Mouse (Mus musculus) layer of hippocampus, postnatal 25 days (tissue): ENCODE data around the gene Tspoap1. TPM values are rescaled to one million over a fixed set of nuclear protein-coding genes. Genes with fewer than 3 reads are reported as not detected.

Source experiments
- DNase-seq, 2 experiments: peaks; one replicate each; pipeline ENCODE4 v3.0.0; 2022; ENCODE audit warnings: mixed read lengths in 2 of 2, low spot score in 1 of 2; ENCODE audit errors: extremely low spot score in 1 of 2
- total RNA-seq, 2 experiments: library from RNA; stranded (reverse); gene quantifications; 2 replicates each; pipeline ENCODE4 v1.2.3; 2021

Gene Tspoap1
- total RNA-seq, 2 experiments from 2014 or later = 128 to 163 TPM

DNA sequence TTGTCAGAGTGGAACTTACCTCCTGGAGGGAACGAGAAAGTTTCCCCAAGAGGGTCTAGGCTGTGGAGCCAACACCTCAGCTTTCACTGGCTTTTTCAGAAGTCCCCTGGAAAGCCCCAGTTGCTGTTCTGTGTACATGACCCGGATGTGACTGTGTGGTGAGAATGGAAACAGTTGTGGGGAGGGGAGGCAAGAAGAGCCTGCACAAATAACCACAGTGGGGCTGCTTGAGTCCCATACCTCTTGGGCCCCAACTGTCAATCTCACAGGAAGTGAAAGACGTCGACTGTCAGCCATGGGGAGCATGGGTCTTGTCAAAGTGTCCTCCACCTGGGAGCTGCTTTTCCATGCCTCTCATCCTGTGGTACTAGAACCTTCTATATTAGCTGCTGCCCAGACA is 15.4 kb upstream of the Tspoap1 start:
- DNase-seq = no peak

DNA sequence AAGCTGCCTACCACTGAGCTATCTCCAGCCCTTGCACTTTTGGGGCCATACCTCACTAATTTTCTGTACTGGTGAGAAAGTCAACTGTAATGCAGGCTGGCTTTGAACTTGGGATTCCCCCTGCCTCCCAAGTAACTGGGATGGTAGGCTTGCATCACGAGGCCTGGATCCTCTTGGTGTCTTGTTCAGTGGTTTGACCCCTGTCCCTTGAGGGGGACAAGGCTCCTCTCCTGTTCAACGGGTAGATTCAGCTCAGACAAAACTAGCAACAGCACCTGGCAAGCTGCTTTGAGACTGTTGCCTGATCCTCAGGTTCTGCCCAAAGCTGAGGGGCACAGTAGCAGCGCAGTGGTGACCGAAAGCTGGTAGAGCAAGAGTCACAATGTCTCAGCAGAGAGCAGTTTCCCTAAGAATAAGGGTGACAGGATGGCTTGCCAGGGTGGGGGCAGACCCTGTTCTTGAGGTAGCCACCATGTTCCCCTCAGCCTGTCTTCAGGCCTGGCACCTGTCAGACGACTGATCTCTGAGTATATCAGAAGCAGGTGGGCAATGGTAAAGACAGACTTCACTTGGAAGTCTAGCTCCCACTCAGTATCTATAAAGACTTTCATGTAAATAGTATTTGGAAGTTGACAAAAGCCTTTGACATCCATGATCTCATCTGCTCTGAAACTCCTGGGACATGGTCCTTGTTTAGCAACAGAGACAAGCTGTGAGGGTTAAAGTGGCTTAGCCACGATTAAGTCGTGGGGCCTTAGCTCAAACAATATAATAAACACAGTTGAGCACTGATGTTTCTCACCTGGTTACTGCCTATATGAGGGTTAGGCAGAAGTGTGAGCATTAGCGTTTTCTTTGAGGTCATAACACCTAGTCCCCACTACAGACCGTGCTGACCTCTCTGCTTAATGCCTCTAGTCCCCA is 14.4 kb upstream of the Tspoap1 start:
- no peak for DNase-seq

DNA sequence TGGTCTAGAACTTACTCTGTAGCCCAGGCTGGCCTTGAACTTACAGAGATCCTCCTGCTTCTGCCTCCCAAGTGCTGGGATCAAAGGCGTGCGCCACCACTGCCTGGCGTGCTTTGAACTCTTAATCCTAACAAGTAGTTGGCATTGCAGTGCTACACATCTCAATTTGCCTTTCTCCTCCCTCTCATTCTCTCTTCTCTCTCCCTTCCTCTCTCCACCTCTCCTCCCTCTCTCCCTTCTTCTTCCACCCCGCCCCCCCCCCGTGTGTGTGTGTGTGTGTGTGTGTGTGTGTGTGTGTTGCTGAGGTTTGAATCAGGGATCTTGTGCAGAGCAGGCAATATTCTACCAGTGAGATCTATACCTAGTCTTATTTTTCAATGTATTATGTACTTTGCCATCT is 13.0 kb upstream of the Tspoap1 start:
- no peak for DNase-seq

DNA sequence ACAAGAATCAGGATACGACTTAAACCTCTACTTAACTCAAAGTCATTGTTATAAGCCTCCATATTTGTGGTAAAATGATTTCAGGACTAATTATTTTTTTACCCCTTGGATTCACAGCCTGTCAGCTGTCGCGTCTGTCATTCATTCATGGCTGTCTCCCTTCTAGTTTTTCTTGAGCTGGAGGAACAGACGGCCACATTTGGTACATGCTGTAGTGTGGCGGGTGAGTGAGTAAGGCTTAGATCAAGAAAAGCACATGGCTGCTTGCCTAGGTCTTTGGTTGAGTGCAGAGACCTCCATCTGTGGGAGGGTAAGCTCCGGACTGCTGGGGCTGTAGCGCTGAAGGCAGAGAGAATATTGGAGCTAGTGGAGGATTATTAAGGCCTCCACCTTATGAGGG is 12.6 kb upstream of the Tspoap1 start:
- DNase-seq = no peak

DNA sequence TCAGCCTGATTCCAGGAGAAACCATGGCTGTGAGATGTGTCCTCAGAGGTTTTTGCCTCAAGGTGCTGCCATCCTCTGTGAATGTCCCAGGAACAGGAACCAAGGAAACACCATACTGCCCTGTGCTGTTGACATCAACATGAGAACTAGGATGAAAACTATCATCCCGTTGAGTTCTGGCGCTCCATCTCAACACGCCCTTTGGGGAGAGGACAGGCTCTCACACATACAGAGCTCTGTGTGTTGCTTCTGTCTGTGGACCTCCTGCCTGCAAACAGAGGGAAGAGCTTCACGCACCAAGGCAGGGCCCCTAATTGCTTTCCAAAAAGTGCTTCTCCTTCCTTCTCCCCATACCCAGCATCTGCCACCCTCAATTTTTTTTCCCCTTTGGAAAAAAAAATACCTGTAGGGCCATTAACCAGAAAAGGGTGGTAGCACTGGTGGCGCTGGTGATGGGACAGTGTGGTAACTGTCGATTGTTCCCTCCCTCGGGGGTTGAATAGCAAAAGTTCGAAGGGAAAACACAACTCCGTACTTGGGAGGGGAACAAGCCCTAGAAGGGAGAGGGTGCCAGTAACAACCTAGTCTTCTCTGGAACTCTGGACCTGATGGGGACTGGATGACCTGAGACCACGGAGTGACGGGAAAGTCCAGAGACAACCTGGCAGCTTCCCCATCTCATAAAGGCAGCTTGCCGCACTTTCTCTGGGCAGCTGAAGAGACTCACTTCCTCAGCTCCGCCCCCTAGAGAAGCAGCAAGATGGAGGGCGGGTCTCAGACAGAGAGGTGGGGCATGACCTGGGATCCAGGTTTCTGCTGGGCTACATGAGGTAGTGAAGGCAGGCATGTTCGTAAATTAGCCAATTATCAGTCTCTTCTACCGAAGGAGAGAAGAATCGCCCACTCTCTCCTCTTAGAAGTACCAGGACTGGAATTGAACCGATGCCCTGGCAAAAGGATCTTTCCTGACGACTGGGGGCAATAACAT is 11.9 kb upstream of the Tspoap1 start:
- DNase-seq = no peak

DNA sequence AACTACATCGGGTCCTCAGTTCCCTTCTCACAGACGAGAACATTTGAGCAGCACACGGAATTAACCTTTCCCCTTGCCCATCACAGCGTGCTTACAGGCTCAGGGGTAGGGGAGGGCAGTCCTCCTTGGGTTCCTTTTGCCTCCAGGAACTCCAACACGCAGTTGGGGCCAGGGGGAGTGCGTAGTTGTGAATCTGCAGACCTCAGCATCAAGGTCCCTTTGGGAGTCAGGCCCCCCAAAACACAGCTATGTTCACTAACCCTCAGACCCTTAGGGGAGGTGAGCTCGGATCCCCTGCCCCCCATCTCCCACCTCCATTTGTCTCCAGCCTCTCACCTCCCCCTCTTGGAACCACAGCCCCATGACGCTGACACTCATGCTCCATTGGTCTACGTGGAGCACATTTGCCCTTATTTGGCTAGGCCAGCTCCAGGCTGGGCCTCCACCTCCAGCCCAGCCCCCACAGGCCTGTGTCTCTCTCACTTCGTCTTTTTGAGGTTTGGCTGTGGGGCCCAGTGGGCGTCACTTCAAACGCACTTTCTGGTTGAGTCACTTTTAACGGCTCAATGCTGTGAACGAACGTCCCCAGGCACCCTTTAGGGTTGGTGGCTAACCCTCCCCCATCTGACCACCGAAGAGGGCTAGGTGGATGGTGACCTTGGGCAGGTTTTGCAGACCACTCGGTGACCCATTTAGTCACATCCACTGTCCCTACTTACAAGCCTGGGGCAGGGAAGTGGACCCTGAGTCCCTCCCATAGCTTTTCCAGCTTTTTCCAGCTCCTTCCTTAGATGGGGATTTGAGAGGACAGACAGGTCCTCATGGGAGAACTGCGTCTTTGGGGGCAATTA is 10.9 kb upstream of the Tspoap1 start:
- DNase-seq = no peak

DNA sequence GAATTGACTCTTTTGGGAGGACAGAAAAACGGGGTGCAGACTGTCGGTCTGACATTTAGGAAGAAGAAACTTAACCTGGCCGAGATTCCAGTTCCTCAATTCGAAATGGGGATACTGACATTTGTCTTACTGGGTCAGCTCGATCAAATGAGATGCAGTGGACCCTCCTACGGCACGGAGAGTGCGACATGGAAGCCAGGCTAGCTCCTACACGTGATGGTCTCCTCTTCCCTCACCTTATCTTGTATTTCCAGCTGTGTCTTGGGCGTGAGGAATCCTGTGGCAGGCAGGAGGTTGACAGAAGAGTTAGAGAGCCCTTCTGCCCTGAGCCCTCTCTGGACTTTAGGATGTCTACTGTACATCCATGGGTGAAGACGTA is 10.3 kb upstream of the Tspoap1 start:
- DNase-seq = no peak

DNA sequence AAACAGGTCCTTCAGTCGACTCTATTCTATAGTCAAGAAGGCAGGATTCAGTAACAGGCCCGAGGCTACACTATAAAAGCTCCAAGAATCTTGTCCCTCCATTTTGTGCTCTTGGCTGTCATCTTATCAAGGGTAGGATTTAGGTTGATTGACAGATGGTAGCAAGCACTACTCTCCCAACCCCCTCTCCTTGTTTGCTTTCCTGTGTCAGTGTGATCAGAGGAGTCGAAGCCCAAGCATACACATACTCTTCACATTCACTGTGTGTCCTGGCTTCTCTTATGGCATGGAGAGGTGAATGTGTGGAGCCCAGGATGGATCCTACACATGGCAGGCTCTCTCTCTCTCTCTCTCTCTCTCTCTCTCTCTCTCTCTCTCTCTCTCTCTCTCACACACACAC is 9.8 kb upstream of the Tspoap1 start:
- DNase-seq = no peak

DNA sequence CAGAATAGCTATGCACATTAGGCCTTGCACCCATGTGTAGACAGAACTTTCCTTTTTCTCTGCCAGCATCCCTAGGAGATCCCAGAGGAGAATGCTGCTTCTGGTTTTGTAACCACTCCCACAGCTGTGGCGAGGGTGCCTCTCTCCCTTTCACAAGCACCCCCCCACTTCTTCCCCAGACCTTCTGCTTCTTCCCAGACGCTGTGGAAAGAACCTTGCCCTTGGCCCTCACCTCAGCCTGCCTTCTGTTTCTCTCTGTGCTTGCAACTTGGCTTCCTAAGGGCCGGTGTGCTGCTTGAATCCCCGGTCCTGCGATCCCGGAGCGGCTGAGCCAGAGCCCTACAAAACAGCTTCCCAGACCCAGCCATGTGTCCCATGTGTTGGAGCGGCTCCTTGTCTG is 9.3 kb upstream of the Tspoap1 start:
- no peak for DNase-seq

DNA sequence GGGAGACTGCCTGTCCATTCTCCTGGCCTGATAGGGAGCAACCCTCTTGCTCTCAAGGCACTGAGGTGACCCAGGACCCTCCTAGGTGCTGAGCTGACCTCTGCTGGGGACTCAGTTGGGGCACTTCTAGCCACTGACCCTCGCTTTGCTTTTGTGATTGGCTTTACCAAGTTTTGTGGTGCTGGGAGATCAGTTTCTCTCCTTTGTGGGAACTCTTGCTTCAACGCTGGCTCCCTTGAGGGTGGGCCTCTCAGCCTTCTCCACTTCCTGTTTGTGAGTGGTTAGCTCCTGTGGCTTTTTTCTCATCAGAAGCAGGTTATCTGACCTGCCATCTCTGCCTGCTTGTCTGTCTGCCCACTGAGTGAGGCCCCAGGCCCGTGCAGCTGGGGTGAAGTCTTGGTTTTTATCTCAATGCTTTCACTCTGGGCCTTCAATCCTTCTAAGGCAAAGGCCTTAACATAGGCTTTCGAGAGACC is 8.8 kb upstream of the Tspoap1 start:
- DNase-seq = no peak

DNA sequence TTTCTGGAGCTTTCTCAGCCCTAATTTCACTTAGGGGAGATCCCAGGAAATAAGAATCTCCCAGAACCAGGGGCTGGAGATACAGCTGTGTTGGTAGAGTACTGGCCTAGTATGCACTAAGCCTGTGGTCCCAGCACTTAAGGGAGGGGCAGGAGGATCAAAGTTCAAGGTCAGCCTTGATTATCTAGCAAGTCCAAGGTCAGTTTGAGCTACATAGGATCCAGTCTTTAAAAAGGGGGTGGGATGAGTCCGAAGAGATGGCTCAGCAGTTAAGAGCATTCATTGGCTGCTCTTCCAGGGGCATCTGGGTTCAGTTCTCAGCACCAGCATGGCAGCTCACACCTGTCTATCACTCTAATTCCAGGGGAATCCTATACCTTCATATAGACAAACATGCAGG is 8.0 kb upstream of the Tspoap1 start:
- no peak for DNase-seq

DNA sequence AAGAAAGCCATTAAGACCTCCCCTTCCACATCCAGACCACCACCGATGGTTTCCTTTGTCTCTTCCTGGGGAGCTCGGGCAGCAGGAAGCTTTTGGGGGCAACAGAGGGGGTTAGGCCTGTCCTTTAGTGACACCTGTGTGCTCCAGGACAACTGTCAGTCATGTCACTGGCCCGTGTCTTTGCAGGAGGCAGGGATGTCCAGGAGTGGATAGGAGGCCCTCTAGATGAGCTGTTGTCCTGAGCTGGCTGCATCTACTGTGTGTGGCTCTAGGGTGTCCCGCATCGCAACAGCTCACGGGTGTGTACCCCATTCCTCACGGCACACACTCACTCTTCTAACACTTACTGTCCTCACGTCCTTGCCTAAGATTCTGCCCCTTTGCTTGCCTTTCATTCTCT is 7.1 kb upstream of the Tspoap1 start:
- DNase-seq = no peak

DNA sequence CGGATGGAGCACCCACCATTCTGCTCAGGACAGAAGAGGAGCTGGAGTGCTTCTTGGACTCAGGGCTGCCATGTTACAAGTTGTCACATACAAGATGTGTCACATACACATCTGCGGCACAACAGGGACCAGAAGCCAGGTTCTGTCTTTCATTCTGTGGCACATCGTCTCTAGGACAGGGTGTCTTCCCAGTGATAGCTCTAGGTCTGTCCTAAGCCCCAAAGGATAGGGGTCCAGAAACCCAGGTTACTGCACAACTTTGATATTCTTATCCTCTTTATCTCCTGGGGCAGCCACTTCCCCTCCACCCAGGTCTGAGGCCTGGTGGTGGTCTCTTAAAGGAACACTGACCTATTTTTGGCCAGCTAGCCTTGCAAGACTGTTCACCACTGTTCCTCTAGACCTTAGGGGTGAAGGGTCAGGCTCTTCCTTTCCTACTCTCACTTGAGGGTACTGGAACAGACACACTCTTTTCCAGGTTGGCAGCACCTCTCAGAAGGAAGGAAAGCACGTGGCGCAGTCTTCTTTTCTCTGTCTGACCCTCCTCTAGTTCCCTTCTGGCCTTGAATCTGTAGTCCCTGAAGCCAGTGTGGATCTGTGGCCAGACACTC is 6.3 kb upstream of the Tspoap1 start:
- no peak for DNase-seq

DNA sequence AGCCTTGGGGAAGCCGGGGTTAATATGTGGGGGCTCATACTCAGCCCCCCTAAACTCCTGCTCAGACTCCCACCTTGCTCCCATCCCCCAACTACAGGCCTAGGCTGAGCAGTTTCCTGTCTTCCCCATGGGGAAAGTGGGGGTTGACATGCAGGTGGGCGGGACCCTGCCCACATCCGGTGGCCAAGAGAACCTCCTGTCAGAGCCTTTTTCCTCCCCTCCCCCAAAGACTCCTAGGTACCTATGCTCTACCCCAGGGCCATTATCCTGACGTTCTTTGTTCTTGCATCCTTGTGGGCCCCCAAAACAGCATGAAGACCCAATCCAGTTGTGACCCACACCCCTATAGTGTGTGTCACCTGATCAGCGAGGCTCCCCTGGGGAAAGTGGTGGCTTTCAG is 5.7 kb upstream of the Tspoap1 start:
- no peak for DNase-seq

DNA sequence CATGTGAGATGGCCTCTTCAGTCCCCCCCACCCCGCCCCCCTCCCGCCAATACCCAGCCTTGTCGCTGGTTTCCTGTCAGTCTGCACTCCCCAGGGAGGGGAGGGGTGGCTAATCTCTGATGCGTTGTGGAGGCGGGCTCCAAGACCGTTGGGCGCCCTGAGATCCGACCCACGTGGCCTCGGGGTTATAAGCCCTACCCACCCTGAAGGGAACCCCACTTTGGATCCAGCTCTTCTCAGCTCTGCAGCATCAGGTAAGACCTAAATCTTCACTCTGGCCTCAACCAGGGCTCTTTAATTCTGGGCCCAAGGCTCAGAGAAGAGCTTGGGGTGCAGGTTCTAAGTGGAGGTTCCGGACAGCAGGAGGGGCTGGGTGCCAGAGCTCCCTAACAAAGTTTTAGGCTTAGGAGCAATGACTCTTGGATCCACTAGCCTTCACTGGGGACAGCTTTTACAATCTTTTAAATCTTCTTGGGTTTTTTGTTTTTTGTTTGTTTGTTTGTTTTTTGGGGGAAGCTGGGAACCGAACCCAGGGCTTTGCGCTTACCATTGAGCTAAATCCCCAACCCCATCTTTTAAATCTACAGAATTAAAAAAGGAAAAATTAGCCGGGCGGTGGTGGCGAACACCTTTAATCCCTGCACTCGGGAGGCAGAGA is 4.9 kb upstream of the Tspoap1 start:
- no peak for DNase-seq

DNA sequence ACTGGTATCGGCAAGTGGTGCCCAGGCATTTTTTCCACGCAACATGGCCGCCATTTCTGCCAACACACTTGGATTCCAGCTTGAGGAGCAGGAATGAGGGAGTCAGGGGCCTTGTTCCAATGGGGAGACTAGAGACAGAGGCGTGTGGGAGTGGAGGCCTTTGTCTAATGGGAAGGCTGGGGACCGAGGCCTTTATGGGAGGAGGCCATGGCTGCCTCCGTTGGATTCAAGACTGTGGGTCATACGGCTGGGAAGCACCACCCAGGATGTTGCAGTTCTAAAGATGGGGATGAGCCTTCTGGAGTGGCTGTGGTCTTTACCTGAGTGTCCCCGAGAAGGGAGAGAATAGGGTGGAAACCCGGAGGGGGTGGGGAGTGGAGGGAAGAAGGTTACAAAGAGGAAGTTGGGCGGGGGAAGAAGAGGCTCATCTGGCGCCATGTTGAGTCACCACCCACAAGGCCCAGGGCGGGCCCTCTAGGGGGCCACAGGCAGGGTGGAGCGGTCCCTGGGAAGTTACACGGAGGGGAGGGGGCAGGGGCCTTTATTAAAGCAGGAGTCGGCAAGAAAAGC is 4.0 kb upstream of the Tspoap1 start:
- no peak for DNase-seq

DNA sequence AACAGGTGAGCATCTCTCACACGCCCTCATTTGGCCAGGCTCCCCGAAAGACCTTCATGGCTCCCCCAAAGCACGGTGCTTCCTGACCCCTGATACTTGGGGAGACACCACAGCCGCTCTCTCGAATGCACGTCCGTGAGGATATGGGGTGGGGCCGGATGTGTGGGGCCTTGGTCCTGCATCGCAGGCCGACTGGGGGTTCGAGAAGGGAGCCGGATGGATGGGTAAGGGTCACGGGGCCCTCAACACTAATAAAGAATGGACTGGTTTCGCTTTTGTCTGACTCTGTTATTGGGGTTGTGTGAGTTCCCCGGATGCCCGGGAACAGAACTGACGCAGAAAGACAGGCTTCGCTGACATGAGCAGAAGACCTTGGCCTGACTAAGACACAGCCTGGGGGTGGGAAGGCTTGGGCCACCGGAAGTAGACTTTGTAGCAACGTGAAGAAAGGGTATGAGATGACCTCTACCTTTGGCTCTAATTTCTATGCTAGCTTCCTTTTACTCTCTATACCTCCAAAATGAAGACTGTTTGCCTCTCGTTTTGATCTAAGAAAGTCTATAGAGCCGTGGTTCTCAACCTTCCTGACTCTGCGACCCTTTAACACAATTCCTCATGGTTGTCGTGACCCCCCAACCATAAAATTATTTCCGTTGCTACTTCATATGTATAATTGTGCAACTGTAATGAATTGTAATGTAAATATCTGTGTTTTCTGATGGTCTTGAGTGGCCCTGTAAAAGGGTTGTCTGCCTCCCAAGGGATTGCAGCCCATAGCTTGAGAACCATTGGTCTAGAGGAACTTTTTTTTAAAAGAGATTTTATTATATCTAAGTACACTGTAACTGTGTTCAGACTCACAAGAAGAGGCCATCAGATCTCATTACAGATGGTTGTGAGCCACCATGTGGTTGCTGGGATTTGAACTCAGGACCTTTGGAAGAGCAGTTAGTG is 3.1 kb upstream of the Tspoap1 start:
- no peak for DNase-seq
